9 mouse cellular contexts compared by ENCODE assay signal in the genomic region with DNA sequence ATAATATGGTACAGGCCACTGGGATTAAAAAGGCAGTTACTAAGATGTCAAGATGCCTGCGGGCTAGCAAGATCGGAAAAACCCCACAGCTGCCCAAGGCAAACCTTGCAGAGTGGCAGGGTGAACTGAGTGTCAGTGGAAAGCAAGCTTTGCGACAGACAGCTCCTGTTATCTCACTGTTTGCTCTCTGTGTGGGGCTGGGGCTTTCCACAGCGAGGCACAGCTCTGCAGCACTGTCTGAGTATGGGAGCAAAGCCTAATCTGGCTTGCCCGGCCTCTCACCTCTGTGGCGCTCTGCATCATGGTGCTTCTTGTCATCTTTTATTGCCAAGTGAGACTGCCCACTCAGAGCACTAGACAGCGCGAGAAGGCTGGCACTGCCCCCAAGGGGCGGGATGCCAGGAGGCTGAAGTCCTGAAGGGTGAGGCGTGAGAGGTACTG. TPM values are rescaled to one million over a fixed set of nuclear protein-coding genes. Genes with fewer than 3 reads are reported as not detected.
DNase-seq lines count a peak whose midpoint lies in the region; ATAC-seq and TF ChIP-seq lines count a peak whose summit lies in the region.
"Had no signal": no experiment of that assay in that cellular context is flagged by ENCODE, and none has a peak within 500 bp of the region (broad histone marks: within the 10 kb centered on the region; RNA-seq: fewer than 3 reads in every experiment).

No protein-coding gene starts in this region.

- no peak overlapping the region for H3K4me3 ChIP-seq in heart, embryonic 13.5 days
- no peak overlapping the region for H3K4me3 ChIP-seq in lung, embryonic 16.5 days (ENCODE audit: low read length)
- no peak overlapping the region for H3K4me3 ChIP-seq in forebrain, embryonic 13.5 days
- H3K4me3 ChIP-seq in midbrain, postnatal 0 days (ENCODE audit: low read depth, low read length) = no peak overlapping the region

- peaks cover 17% of the 10 kb centered on the region for H3K36me3 ChIP-seq in heart, embryonic 13.5 days
- 0 out of 2 replicates have a peak, but pooled peaks cover 2% of the 10 kb centered on the region for H3K36me3 ChIP-seq in lung, embryonic 16.5 days (ENCODE audit: control insufficient read depth, insufficient read depth, low read length)
- peaks cover 17% of the 10 kb centered on the region; the same call in 1 of the 2 replicates for H3K36me3 ChIP-seq in forebrain, embryonic 13.5 days (ENCODE audit: poor library complexity, severe bottlenecking)
- no peaks in the 10 kb centered on the region for H3K36me3 ChIP-seq in midbrain, postnatal 0 days (ENCODE audit: insufficient read depth, low read length)
- H3K36me3 ChIP-seq: G1E had no signal

- intact Hi-C loops in heart, postnatal 25 days (cut with DNase I) = no loop called here

- no peak for DNase-seq in heart, postnatal 25 days (ENCODE audit: low spot score)
- no peak for DNase-seq in lung, postnatal 14 days
- DNase-seq in midbrain, postnatal 0 days (ENCODE audit: low spot score) = peak; percentile 40
- no peak for DNase-seq in ovary, postnatal 10 days (ENCODE audit: low spot score)
- DNase-seq in embryo, embryonic 11 days = no peak

- H3K9me3 ChIP-seq in heart, embryonic 13.5 days = no peaks in the 10 kb centered on the region
- no peaks in the 10 kb centered on the region for H3K9me3 ChIP-seq in lung, embryonic 16.5 days (ENCODE audit: control insufficient read depth, low read length)
- no peaks in the 10 kb centered on the region for H3K9me3 ChIP-seq in forebrain, embryonic 13.5 days (replicated peaks)
- no peaks in the 10 kb centered on the region for H3K9me3 ChIP-seq in midbrain, postnatal 0 days (ENCODE audit: low read length)

- ATAC-seq in heart, embryonic 13.5 days (ENCODE audit: extremely low read depth, insufficient number of reproducible peaks, low FRiP score, low TSS enrichment) = peak; percentile 25; the same call in 1 of the 2 replicates
- peak; percentile 15; the same call in 1 of the 2 replicates for ATAC-seq in lung, embryonic 16.5 days (ENCODE audit: low read depth)
- ATAC-seq in forebrain, embryonic 13.5 days = peak; percentile 68
- ATAC-seq in midbrain, postnatal 0 days (ENCODE audit: low FRiP score) = no peak

- H3K4me1 ChIP-seq in heart, embryonic 13.5 days = peaks cover 21% of the 10 kb centered on the region
- no peaks in the 10 kb centered on the region for H3K4me1 ChIP-seq in lung, embryonic 16.5 days (replicated peaks; ENCODE audit: control insufficient read depth, insufficient read depth, low read length)
- H3K4me1 ChIP-seq in forebrain, embryonic 13.5 days = peaks cover 48% of the 10 kb centered on the region
- no peaks in the 10 kb centered on the region for H3K4me1 ChIP-seq in midbrain, postnatal 0 days (ENCODE audit: insufficient read depth, low read length)

- no peak overlapping the region for H3K9ac ChIP-seq in heart, embryonic 13.5 days
- H3K9ac ChIP-seq in lung, embryonic 16.5 days (ENCODE audit: low read length) = no peak overlapping the region
- H3K9ac ChIP-seq in forebrain, embryonic 13.5 days = peak overlapping the region; percentile 21; the same call in 1 of the 2 replicates
- no peak overlapping the region for H3K9ac ChIP-seq in midbrain, postnatal 0 days (replicated peaks; ENCODE audit: low read length, poor library complexity, severe bottlenecking)

- peak; percentile 9; the same call in 1 of the 2 replicates for TF ChIP-seq CTCF in midbrain, postnatal 0 days (IDR thresholded peaks at IDR 0.05)

- no peak overlapping the region for H3K4me2 ChIP-seq in heart, embryonic 13.5 days
- H3K4me2 ChIP-seq in lung, embryonic 16.5 days (ENCODE audit: low read depth, low read length) = no peak overlapping the region
- H3K4me2 ChIP-seq in forebrain, embryonic 13.5 days = no peak overlapping the region
- H3K4me2 ChIP-seq in midbrain, postnatal 0 days (ENCODE audit: low read depth, low read length, poor library complexity, severe bottlenecking) = no peak overlapping the region

- 47% methylated on average over 10 of the region's 10 CpGs for WGBS in heart, embryonic 13.5 days
- WGBS in lung, embryonic 16.5 days = 63% methylated on average over 10 of the region's 10 CpGs
- WGBS in forebrain, embryonic 13.5 days = 32% methylated on average over 10 of the region's 10 CpGs
- 58% methylated on average over 10 of the region's 10 CpGs for WGBS in midbrain, postnatal 0 days

- H3K27me3 ChIP-seq in heart, embryonic 13.5 days (replicated peaks) = peaks cover 34% of the 10 kb centered on the region
- no peaks in the 10 kb centered on the region for H3K27me3 ChIP-seq in lung, embryonic 16.5 days (ENCODE audit: control insufficient read depth, insufficient read depth, low read depth, low read length)
- H3K27me3 ChIP-seq in forebrain, embryonic 13.5 days = peaks cover 9% of the 10 kb centered on the region; the same call in 1 of the 2 replicates
- no peaks in the 10 kb centered on the region for H3K27me3 ChIP-seq in midbrain, postnatal 0 days (ENCODE audit: insufficient read depth, low read length)

- no peak overlapping the region for H3K27ac ChIP-seq in heart, embryonic 13.5 days (replicated peaks)
- H3K27ac ChIP-seq in lung, embryonic 16.5 days (ENCODE audit: low read length) = no peak overlapping the region
- H3K27ac ChIP-seq in forebrain, embryonic 13.5 days = no peak overlapping the region
- no peak overlapping the region for H3K27ac ChIP-seq in midbrain, postnatal 0 days (ENCODE audit: low read depth, low read length)

RNA-seq across cellular contexts. Expression of a gene that starts 42.8 kb away (rescaled TPM):
- 5.9 and 6.6 TPM in 2 replicates for polyA plus RNA-seq in heart, embryonic 13.5 days (2015; fragmentation: Nextera tagmentation; extraction: Ambion mirVana)
- 10 to 100 TPM in 1 of 2 experiments, 1 to 10 TPM in 1; 7.9 to 10.1 TPM for total RNA-seq in heart, postnatal 25 days (2021)
- 15.4 and 15.7 TPM in 2 replicates for polyA plus RNA-seq in lung, embryonic 16.5 days (2015; fragmentation: Nextera tagmentation; extraction: Ambion mirVana)
- polyA plus RNA-seq in forebrain, embryonic 13.5 days (2015; fragmentation: Nextera tagmentation; extraction: Ambion mirVana) = 37.5 and 41.4 TPM in 2 replicates
- total RNA-seq in midbrain, postnatal 0 days (2014; rRNA removed) = 77.9 and 91.6 TPM in 2 replicates
- 20.5 and 23.0 TPM in 2 replicates for polyA plus RNA-seq in midbrain, postnatal 0 days (2015; fragmentation: Nextera tagmentation; extraction: Ambion mirVana)
- polyA plus RNA-seq: G1E had no signal
